Mouse (Mus musculus): ENCODE measurements around the gene Gm49321. TPM values are rescaled to one million over a fixed set of nuclear protein-coding genes. Genes with fewer than 3 reads are reported as not detected.

Gene Gm49321
- polyA plus RNA-seq, 1 experiment from 2014 or later: 13.1 TPM

DNA sequence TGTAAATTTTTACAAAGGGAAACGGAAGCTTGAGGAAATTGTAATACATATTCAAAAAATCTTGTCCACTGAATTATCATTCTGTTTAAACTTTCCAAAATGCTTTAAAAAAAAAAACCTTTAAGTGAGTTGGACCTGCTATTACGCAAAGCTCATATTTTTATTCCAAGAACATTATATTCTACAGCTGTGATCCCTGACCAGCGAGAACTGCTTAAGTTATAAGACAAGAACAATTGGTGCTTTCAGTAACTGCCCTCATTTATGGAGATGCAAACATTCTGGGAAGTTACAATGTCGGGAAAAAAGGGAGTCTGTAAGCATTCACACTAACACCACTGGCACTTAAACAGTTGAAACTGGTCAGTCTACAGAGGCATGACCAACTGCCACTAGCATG, 31.9 kb upstream of the Gm49321 start:
- H3K4me2 ChIP-seq (replicated peaks): no peak overlapping the region
- no peaks in the 10 kb centered on the region for H3K9me3 ChIP-seq (replicated peaks)
- WGBS: 69% methylated on average over 4 of the region's 4 CpGs
- no peaks in the 10 kb centered on the region for H3K36me3 ChIP-seq
- no peak overlapping the region for H3K9ac ChIP-seq
- no peak overlapping the region for H3K4me3 ChIP-seq (replicated peaks)
- no peaks in the 10 kb centered on the region for H3K27me3 ChIP-seq
- no peak overlapping the region for H3K27ac ChIP-seq (replicated peaks)
- peaks cover 15% of the 10 kb centered on the region; the same call in 1 of the 2 replicates for H3K4me1 ChIP-seq
- ATAC-seq (ENCODE audit: insufficient number of reproducible peaks, low FRiP score, low TSS enrichment, low read depth): no peak

DNA sequence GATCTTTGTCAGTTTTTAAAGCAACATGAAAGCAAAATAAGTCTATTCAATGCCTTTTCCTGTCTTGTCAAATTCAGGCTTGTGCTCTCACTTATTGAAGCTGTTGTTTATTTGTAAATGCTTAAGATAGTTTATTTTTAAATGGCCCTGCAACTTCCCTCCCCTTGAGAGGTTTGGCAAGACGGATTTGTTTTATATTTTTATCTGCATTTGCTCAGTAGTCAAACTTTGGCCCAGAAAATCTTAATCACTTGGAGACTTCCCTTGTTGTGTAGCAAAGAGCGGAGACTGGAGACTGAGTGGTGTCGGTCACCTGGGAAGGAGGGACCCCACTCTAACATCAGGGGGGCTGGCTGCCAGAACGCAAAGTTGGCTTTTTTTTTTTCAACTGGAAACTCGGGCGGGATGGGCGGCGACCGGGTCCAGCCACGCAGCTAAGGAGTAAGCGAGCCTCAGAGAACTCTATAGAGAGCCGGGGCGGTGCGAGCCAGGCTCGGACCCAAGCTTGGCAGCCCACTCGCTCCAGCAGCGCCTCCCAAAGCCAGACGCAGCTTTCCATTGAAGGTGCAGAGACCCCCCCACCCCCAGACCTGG, 30.3 kb upstream of the Gm49321 start:
- Histone ChIP-seq H3K4me2 (replicated peaks) (peak overlapping the region; percentile 65), H3K27ac (replicated peaks) (peak overlapping the region; percentile 100), H3K9ac (peak overlapping the region; percentile 56), H3K4me1 (peaks cover 18% of the 10 kb centered on the region; the same call in 1 of the 2 replicates), H3K9me3 (replicated peaks) (no peaks in the 10 kb centered on the region), H3K4me3 (replicated peaks) (peak overlapping the region; percentile 95), H3K27me3 (no peaks in the 10 kb centered on the region), H3K36me3 (no peaks in the 10 kb centered on the region)
- under 1% methylated on average over 18 of the region's 18 CpGs for whole genome bisulfite sequencing
- no peak for ATAC-seq (ENCODE audit: insufficient number of reproducible peaks, low FRiP score, low TSS enrichment, low read depth)

DNA sequence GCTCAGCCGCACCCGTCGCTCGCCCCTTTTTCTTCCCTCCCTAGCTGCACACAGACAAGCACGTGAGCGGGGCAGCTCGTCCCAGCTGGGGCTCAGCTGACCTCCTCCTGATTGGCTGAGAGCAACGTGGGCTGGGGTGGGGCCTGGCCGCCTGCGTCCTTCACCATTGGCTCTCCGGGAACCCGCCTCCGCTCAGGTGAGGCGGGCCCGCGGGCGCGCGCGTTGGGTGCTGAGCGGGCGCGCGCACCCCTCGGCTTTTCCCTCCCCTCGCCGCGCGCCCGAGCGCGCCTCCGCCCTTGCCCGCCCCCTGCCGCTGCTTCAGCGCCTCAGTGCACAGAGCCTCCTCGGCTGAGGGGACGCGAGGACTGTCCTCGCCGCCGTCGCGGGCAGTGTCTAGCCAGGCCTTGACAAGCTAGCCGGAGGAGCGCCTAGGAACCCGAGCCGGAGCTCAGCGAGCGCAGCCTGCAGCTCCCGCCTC, 29.7 kb upstream of the Gm49321 start:
- H3K4me1 ChIP-seq: peaks cover 18% of the 10 kb centered on the region; the same call in 1 of the 2 replicates
- no peaks in the 10 kb centered on the region for H3K27me3 ChIP-seq
- H3K4me3 ChIP-seq (replicated peaks): peak overlapping the region; percentile 95
- peak overlapping the region; percentile 65 for H3K4me2 ChIP-seq (replicated peaks)
- H3K27ac ChIP-seq (replicated peaks): peak overlapping the region; percentile 100
- peak; percentile 100 for ATAC-seq (ENCODE audit: insufficient number of reproducible peaks, low FRiP score, low TSS enrichment, low read depth)
- H3K36me3 ChIP-seq: no peaks in the 10 kb centered on the region
- peak overlapping the region; percentile 99 for H3K9ac ChIP-seq
- H3K9me3 ChIP-seq (replicated peaks): no peaks in the 10 kb centered on the region
- under 1% methylated on average over 51 of the region's 51 CpGs for WGBS

DNA sequence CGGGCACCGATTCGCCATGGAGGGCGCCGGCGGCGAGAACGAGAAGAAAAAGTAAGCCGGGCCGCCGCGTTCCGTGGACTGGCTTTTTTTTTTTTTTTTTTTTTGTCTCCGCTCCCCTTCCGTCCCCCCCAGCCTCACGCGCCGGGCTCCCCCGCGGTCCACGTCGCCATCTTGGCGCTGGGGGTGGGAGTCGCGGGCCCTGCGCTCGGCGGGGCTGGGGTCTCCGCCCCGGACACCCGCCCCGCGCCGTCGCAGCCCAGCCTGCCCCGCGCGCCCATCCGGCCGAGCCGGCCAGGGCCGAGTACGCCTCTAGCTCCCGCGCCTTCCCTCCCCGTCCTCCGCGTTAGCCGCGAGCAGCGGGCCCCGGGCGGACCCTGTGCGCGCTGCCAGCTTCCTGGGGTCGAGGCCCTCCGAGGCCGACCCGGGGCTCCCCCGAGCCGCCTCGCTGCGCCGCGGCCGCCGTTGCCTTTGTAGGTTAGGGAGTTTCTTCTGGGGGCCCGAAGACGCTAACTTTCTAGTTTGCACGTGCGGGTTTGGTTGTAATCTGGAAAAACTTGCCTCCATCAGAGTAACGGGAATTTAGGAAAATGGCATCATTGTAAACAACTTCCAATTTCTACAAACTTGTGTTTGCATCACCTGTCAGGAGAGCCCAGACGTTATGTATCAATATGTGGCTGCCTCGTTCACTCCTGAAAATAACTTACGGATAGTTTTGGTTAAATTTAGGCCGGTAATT, 29.0 kb upstream of the Gm49321 start:
- under 1% methylated on average over 75 of the region's 76 CpGs for WGBS
- Histone ChIP-seq H3K4me2 (replicated peaks) (peak overlapping the region; percentile 65), H3K4me1 (peaks cover 18% of the 10 kb centered on the region; the same call in 1 of the 2 replicates)

DNA sequence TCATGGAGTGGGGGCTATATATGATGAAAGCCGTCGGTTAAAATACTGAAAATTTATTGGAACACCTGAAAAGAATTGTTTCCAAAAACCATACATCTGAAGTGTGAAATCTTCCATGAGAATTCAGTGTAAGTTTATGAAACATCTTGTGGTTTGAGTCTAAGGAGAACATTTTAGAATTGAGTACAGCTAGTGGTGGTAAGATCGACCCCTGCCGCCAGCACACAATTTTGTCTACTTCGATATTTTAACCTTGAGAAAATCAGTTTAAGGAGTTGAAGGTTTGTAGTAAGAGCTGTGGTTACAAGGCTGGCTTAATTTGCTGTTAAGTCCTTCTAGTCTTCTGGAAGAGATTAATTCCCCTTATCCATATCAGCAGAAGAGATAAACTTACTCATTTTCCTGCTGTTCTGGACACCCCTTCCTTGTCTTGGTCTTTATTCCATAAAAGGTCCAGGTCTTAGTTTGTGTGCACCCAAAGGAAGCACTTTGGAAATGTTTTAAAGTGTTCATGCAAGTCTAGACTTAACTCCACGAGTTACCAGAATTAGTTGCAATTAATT, 28.4 kb upstream of the Gm49321 start:
- Histone ChIP-seq H3K4me1 (peaks cover 18% of the 10 kb centered on the region; the same call in 1 of the 2 replicates), H3K27me3 (no peaks in the 10 kb centered on the region), H3K9me3 (replicated peaks) (no peaks in the 10 kb centered on the region), H3K4me2 (replicated peaks) (peak overlapping the region; percentile 65), H3K4me3 (replicated peaks) (peak overlapping the region; percentile 95), H3K36me3 (no peaks in the 10 kb centered on the region), H3K9ac (peak overlapping the region; percentile 99), H3K27ac (replicated peaks) (peak overlapping the region; percentile 100; the same call in 1 of the 2 replicates)
- ATAC-seq (ENCODE audit: insufficient number of reproducible peaks, low FRiP score, low TSS enrichment, low read depth): no peak
- WGBS: under 1% methylated on average over 6 of the region's 6 CpGs

More for the DNA sequence above, 29.0 kb upstream of the Gm49321 start:
- Histone ChIP-seq H3K27ac (replicated peaks) (peak overlapping the region; percentile 100), H3K36me3 (no peaks in the 10 kb centered on the region), H3K4me3 (replicated peaks) (peak overlapping the region; percentile 95), H3K27me3 (no peaks in the 10 kb centered on the region), H3K9ac (peak overlapping the region; percentile 99), H3K9me3 (replicated peaks) (no peaks in the 10 kb centered on the region)
- peak; percentile 71 for ATAC-seq (ENCODE audit: insufficient number of reproducible peaks, low FRiP score, low TSS enrichment, low read depth)

DNA sequence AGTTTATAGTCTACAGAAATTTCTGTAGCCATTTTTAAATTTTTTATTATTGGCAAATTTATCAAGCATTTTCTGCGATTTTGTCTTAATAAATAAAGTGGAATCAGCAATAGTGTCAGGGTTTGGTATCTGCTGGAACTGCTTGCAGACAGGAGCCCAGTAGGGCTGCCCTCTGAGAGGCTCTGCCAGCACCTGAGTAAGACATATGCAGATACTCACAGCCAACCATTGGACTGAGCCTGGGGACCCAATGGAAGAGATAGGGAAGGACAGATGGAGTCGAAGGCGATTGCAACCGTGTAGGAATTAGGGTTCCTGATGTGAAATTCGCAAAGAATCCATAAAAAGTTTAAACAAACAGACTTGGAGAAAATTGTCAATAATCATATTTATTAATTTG, 19.0 kb upstream of the Gm49321 start:
- Histone ChIP-seq H3K4me1 (no peaks in the 10 kb centered on the region), H3K27ac (replicated peaks) (no peak overlapping the region), H3K4me3 (replicated peaks) (no peak overlapping the region), H3K27me3 (no peaks in the 10 kb centered on the region), H3K9ac (no peak overlapping the region), H3K36me3 (no peaks in the 10 kb centered on the region), H3K4me2 (replicated peaks) (no peak overlapping the region), H3K9me3 (replicated peaks) (no peaks in the 10 kb centered on the region)
- 94% methylated on average over 5 of the region's 5 CpGs for WGBS
- no peak for ATAC-seq (ENCODE audit: insufficient number of reproducible peaks, low FRiP score, low TSS enrichment, low read depth)

DNA sequence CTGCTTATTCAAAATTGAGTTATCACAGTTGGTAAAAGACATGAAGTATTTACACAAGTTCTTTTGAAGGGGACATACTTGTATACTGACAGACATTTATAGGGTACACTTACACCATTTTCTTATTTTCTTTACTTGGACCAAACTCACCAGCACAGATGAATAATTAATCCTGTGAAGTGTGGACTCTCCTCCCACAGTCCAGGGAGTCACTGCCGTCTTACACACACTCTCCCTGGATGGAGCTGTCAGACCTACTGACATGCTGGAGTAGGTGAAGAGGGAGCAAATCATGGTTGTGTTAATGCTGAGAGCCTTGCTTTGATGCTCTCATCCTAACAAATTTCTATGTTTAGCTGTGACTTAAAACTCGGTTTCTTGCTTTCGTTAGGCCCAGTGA, 7.2 kb upstream of the Gm49321 start:
- no peak for ATAC-seq (ENCODE audit: insufficient number of reproducible peaks, low FRiP score, low TSS enrichment, low read depth)
- no peak overlapping the region for H3K4me3 ChIP-seq (replicated peaks)
- no peaks in the 10 kb centered on the region for H3K9me3 ChIP-seq (replicated peaks)
- H3K27me3 ChIP-seq: no peaks in the 10 kb centered on the region
- H3K36me3 ChIP-seq: peaks cover 52% of the 10 kb centered on the region
- no peak overlapping the region for H3K4me2 ChIP-seq (replicated peaks)
- H3K9ac ChIP-seq: no peak overlapping the region
- H3K27ac ChIP-seq (replicated peaks): no peak overlapping the region
- 82% methylated on average over 3 of the region's 3 CpGs for WGBS
- H3K4me1 ChIP-seq: no peaks in the 10 kb centered on the region

DNA sequence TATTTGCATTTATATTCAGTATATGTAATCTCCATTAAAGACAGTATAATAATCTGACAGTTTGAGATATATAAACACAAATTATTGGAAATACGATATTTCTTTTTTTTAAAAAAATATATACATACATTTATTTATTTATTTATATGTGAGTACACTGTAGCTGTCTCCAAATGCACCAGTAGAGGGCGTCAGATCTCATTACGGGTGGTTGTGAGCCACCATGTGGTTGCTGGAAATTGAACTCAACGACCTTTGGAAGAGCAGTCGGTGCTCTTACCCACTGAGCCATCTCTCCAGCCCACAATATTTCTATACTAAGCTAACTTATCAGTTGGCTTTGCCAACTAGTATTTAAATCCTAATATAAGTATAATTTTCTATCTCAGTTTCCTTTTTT, 6.2 kb upstream of the Gm49321 start:
- Histone ChIP-seq H3K27ac (replicated peaks) (no peak overlapping the region), H3K9me3 (replicated peaks) (no peaks in the 10 kb centered on the region), H3K4me3 (replicated peaks) (no peak overlapping the region), H3K36me3 (peaks cover 54% of the 10 kb centered on the region), H3K4me2 (replicated peaks) (no peak overlapping the region), H3K4me1 (no peaks in the 10 kb centered on the region), H3K9ac (no peak overlapping the region), H3K27me3 (no peaks in the 10 kb centered on the region)
- ATAC-seq (ENCODE audit: insufficient number of reproducible peaks, low FRiP score, low TSS enrichment, low read depth): no peak
- WGBS: 53% methylated on average over 5 of the region's 5 CpGs

DNA sequence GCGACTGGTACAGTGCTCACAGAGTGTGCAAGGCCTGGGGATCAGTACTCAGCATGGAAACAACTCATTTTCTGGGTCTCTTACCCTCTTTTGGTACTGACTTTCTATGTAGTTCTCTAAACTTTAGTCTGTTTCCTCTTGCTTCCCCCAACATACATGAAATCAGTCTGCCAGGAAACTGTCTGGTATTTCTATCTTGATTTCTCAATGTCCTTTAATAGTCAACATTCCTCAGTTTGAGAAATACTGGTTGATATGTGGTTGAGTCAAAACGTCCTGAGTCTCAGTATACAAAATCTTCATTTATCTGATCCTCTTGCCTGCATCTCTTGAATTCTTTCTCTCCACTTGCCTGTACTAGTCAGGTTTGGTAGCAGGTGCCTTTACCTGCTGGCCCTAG, 2.9 kb upstream of the Gm49321 start:
- no peak overlapping the region for H3K4me2 ChIP-seq (replicated peaks)
- no peak for ATAC-seq (ENCODE audit: insufficient number of reproducible peaks, low FRiP score, low TSS enrichment, low read depth)

DNA sequence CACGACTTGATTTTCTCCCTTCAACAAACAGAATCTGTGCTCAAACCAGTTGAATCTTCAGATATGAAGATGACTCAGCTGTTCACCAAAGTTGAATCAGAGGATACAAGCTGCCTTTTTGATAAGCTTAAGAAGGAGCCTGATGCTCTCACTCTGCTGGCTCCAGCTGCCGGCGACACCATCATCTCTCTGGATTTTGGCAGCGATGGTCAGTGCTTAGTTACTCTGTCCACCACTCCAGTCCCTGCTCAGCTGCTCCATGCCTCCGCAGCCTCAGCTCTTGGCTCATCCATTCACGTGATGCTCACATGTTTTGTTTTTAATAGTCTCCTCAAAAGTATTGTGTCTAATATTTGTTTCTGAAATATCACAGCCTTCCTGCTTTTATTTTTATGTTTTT, 2.1 kb downstream of the Gm49321 start:
- Histone ChIP-seq H3K9ac (no peak overlapping the region), H3K4me2 (replicated peaks) (no peak overlapping the region), H3K27me3 (no peaks in the 10 kb centered on the region), H3K4me3 (replicated peaks) (no peak overlapping the region), H3K27ac (replicated peaks) (no peak overlapping the region), H3K36me3 (peaks cover 58% of the 10 kb centered on the region), H3K4me1 (no peaks in the 10 kb centered on the region), H3K9me3 (replicated peaks) (no peaks in the 10 kb centered on the region)
- no peak for ATAC-seq (ENCODE audit: insufficient number of reproducible peaks, low FRiP score, low TSS enrichment, low read depth)
- WGBS: 91% methylated on average over 6 of the region's 6 CpGs

More for the DNA sequence above, 2.9 kb upstream of the Gm49321 start:
- Histone ChIP-seq H3K27ac (replicated peaks) (no peak overlapping the region), H3K4me1 (no peaks in the 10 kb centered on the region), H3K9me3 (replicated peaks) (no peaks in the 10 kb centered on the region), H3K27me3 (no peaks in the 10 kb centered on the region), H3K4me3 (replicated peaks) (no peak overlapping the region), H3K9ac (no peak overlapping the region), H3K36me3 (peaks cover 67% of the 10 kb centered on the region)
- WGBS: 79% methylated on average over 2 of the region's 2 CpGs

DNA sequence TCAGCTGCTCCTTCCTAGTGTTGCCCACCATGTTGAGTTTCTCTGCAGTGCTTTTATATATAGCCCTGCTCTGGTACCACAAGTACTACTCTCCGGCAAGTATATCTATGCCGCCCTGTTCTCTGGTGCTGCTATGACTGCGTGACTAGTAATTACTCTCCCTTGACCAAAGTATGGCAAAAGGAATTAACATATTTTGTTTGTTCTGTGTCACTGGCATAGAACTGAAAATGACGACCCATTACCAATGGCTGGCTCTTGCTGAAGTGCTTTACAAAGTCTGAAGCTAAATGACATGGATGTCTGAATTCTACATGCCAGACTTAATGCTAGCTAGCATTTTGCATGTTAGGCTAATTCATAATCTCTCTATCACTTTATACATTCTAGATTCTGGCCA, 11.0 kb downstream of the Gm49321 start:
- H3K4me3 ChIP-seq (replicated peaks): no peak overlapping the region
- ATAC-seq (ENCODE audit: insufficient number of reproducible peaks, low FRiP score, low TSS enrichment, low read depth): no peak
- 91% methylated on average over 4 of the region's 4 CpGs for WGBS
- H3K4me1 ChIP-seq: peaks cover 12% of the 10 kb centered on the region
- no peaks in the 10 kb centered on the region for H3K27me3 ChIP-seq
- peaks cover 22% of the 10 kb centered on the region for H3K36me3 ChIP-seq
- H3K9me3 ChIP-seq (replicated peaks): no peaks in the 10 kb centered on the region
- H3K4me2 ChIP-seq (replicated peaks): no peak overlapping the region
- no peak overlapping the region for H3K27ac ChIP-seq (replicated peaks)
- H3K9ac ChIP-seq: no peak overlapping the region

All from embryonic facial prominence, embryonic 15.5 days (tissue).